Mouse (Mus musculus) kidney, adult 10 weeks (tissue): Measurements from ENCODE around the gene Defb35. TPM values are rescaled to one million over a fixed set of nuclear protein-coding genes. Genes with fewer than 3 reads are reported as not detected.

ENCODE experiments used
- polyA plus RNA-seq: library from polyadenylated mRNA; stranded (reverse); fragments of 350-450 nt; fragmentation: Illumina TruSeq; extraction: RNeasy Lipid Tissue Mini Kit (QIAGEN cat#74804); gene quantifications from one replicate; pipeline ENCODE4 v1.2.3, GENCODE M21; 2014; ENCODE audit warnings: low read depth, low replicate concordance

The Defb35 gene
- not detected for polyA plus RNA-seq

GRCm38 (mm10) chr8:21938052-21938451, at the start of gene Defb35:
Defb35 (plus strand) TSS chr8:21938352.

DNA sequence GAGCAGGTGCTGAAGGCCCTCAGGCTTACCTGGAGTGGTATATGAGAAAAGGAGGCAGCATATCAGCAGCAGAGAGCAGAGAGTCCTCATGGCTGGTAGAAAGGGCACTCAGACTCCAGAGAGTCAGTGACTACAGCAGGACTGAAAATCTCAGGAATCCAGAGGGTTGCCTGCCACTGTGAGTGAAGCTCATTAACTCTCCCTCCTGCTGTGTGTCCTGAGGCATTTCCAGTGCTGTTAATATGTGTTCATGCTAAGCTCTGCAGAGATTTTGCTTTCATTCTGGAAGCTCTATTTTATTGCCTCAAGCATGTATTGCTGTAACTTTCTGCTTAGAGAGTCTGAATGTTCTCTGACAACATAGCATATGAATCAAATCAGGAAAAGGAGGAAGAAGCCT, 31.9 kb upstream of the Defb35 start, which contains the start of gene Defb11:
TSS of gene Defb11 (minus strand) at position 123 of the 400 bp plus-strand sequence.

DNA sequence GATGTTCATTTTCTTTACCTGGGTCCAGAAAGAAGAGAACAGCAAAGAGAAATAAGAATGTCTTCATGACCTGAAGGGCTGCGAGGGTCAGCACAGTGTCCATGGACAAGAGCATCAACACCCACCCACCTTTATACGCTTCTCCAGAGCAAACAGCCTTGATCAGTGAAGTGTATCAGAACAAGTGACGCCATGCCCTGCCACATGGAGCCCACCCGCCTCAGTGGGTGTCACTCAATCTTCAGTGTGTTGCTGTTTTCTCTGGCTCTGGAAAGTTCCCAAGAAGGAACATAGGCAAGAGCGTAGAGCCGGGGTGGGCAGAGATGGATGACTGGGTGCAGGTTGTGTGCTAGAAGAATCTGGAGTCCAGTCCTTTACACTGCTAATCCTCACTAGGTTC, 5.5 kb upstream of the Defb35 start, which contains the start of gene Defb15:
TSS of gene Defb15 (minus strand) at position 101 of the 400 bp plus-strand sequence.

GRCm38 (mm10) chr8:21946462-21946861, 8.3 kb downstream of the Defb35 start, which contains the start of gene Defb13:
Defb13 (plus strand) TSS chr8:21946762.

DNA sequence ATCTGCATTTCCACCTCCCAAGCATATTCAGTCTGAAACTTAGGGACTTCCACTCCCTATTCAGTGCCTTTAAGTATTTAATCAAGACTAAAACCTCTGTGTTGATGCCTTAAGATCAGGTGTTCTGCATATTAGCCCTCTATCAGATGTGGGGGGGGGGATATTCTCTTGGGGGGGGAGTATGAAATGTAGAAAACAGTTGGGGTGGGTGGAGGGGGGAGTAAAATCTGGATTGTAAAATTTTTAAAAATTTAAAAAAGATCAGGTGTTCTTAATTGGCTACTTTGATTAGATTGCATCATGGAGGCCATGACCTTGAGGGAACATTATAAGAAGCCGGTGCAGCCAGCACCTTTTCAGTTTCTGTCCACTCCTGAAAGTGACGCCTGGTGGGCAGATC, 20.3 kb downstream of the Defb35 start, which contains the start of gene Fam90a1a:
TSS of gene Fam90a1a (plus strand) at position 301 of the 400 bp plus-strand sequence.

DNA sequence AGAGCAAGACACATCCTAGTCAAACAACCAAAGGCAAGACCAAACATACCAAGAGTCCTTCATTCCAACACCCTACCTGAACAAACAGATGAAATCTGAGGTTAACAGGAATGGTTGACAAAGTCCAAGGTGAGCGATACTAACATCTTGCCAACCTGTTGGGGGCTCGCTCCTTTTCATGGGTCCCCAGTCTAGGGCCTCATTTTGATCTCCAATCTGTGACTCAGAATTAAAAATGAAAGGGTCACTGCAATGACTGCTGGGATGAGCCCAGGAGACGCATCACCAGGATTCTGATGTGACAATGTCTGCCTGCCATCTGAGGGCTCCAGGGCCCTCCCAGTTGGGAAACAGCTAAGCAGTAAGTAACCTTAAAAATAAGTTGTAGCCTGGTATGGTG, 31.3 kb downstream of the Defb35 start, which contains the start of gene Ccdc70:
TSS of gene Ccdc70 (plus strand) at position 301 of the 400 bp plus-strand sequence.

Other genes with a start within 250 kb of the Defb35 start
- gene AY761184, start 234.7 kb upstream of the Defb35 start, polyA plus RNA-seq: not detected
- gene Defa24, start 203.9 kb upstream of the Defb35 start, polyA plus RNA-seq: not detected
- gene Defb50, start 114.8 kb upstream of the Defb35 start, polyA plus RNA-seq: not detected
- gene Defb2, start 98.4 kb upstream of the Defb35 start, polyA plus RNA-seq: not detected
- gene Defb10, start 79.5 kb upstream of the Defb35 start, polyA plus RNA-seq: not detected
- not detected for gene Defb9, start 52.9 kb upstream of the Defb35 start, polyA plus RNA-seq
- gene Defb11, start 31.9 kb upstream of the Defb35 start, polyA plus RNA-seq: 9.1 TPM
- not detected for gene Defb15, start 5.6 kb upstream of the Defb35 start, polyA plus RNA-seq
- not detected for gene Defb13, start 8.4 kb downstream of the Defb35 start, polyA plus RNA-seq
- not detected for gene Fam90a1a, start 20.4 kb downstream of the Defb35 start, polyA plus RNA-seq
- not detected for gene Ccdc70, start 31.4 kb downstream of the Defb35 start, polyA plus RNA-seq
- 0.36 TPM for gene Atp7b, start 122.0 kb downstream of the Defb35 start, polyA plus RNA-seq
- gene Alg11, start 122.4 kb downstream of the Defb35 start, polyA plus RNA-seq: 26.7 TPM
- gene Nek5, start 186.7 kb downstream of the Defb35 start, polyA plus RNA-seq: 4.3 TPM
- gene Nek3, start 228.1 kb downstream of the Defb35 start, polyA plus RNA-seq: 2.2 TPM
- gene Ckap2, start 247.5 kb downstream of the Defb35 start, polyA plus RNA-seq: 0.65 TPM